Mouse (Mus musculus) spleen, adult 12 weeks (tissue): ENCODE results near the gene Baz2b.
"Not testable (repeated sequence)": the region's sequence is repeated elsewhere in the genome, so short reads cannot be mapped to it uniquely, and the experiment has no call there.

Source experiments
- DNase-seq: peaks from one replicate; pipeline ENCODE4 v3.0.0; 2022; ENCODE audit warnings: low spot score

Baz2b gene

DNA sequence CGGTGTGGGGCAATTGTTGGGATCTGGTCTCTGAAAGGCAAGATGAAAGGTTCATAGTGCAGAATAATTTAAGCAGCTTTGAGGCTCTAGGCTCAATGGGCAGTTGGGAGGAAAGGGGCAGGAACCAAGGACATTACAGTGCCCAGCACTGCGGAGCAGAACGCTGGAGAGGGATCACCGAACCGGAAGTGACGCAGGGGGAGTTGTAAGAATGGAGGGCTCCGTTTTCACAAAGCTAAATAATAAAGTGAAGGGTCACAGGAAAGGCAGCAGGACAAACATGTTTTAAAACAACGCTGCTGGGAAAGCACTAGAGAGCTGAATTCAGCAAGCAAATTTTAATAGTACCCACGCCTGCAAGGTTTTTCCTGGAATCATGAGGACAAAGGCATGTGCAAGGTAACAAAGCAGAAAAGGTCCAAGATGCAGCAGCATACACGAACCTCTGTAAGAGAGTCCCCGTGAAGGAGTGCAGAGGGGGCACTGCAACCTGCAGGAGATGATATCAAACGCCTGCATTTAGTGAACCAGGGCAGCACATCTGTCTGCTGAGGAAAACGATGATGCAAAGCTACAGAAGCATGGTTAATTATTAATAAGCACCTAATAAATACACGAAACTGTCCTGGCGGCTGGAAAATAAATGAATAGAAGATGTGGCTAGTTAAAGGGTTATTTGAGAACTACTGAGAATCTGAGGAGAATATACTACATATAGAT lies 120.0 kb downstream of the Baz2b start:
- no peak for DNase-seq

DNA sequence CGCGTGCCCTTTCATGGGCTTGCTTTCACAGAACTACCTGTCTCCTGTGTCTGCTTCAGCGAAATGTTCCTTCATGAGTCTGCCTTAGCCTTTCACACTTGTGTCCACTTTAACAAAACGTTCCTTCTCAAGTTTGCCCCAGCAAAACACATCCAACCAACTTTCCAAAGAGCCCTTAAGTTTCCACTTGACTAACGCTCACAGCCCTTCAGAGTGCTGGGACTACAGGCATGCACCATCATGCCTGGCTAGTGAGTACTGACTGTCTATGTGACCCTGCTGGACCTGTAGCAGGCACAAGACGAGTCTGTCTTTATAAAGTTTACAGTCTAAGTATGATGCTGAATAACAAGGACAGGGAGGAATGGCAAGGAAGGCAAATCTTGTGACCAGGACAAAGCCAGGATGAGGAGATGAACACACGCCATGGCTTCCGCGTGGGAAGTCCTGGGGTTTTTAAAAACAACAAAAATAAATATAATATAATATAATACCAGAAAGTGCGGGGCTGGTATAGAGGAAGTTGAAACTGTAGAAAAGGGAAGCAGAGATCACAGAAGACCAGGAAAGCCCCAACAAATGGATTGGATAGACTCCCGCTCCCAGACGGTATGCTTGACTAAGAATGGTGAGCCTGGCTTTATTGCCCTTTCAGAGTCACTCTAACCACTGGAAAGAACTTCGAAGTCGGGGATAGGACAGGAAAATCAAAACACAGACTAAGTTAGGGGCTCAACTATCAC lies 120.7 kb downstream of the Baz2b start:
- no peak for DNase-seq

DNA sequence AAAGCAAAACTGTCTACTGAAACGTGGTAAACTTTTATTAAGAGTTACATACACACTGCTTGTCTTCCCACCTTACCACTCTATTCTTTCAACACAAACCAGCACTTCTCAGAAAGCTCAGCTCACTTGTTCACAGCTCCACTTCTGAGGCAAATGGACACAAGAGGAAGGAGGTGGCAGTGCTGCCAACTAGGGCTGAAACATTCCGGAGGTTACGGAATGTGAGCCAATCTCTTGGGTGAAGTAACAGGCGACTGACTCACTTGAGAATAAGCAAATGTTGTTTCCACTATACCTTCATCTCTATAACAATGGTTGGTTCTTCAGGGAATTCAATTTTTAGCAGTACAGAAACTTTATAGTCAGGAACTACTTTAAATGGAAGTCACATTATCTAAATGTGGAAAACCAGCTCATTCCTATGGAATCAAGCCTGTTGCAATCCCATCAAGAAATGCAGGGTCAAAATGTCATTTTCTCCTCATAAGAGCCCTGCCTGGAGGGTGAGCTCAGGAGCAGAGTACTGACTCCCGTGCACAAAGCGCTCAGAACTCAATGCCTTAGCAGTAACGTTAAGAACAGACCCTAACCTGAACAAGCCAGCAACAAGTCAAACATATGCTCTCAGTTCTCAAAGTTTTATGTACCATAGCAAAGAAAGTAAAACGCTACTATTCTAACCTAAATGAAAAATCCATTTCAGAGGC lies 123.3 kb downstream of the Baz2b start:
- DNase-seq, result no peak

DNA sequence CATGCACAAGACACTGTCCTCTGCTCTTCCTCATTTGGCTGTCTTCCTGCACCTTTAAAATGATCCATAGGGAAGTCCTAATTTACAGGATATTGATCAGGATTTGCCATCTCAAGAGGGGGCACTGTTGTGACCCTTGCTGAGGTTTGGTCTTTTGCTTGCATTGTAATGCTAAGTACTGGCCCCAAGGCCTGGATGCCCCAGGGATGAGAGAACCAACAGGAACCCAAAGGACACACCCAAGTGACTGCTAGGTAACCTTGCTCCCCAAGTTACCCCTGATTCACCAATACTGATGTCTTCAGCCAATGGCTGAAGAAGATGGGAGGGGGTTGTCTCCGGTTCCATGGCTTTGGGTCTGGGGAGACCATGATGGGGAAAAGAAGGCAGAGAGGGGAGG lies 124.8 kb downstream of the Baz2b start:
- DNase-seq, result no peak

DNA sequence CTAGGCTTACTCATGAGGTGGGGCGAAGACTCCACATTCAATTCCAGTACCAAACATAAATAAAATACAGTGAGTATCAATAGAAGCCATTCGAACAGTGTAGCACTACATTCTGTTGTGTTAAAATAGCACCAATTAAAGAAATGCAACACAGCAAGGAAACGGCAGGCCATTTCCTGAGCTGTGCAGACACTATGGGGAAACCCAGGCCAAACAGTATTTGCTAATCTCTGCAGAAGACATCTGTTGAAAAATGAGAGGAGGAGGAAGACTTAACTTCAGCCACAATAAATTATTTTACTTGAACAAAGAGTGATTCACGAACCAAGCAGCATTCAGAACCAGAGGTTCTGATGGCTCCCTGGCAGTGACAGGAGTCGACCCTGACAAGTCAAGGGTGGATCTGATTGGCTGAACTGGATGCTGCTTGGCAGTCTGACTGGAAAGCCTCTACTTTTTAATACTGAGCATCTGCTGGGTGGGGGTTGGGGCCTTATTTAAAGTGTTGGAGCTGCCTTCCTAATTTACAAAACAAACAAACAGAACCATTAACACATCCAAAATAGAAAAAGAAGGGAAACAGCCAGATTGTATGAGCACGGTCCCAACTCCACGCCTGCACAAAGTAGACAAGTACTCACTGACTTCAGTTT lies 126.5 kb downstream of the Baz2b start:
- no peak for DNase-seq

DNA sequence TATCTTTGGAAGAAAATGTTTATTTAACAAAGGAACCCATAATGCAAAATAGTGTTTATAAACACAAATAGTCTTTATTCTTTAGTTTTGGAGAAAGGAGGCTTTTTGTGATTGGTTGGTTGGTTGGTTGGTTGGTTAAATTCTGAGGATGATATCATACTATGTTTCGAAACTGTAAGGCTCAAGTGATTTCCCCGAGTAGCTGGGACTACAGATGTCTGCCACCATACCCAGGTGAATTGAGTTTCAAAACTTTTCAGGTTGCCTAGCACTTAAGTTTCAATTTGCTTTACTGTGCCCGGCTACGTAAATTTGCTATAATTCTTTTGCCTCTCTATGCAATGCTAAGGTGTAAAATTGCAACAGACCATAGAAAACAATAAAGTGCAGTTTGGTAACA lies 127.4 kb downstream of the Baz2b start:
- DNase-seq, result no peak

DNA sequence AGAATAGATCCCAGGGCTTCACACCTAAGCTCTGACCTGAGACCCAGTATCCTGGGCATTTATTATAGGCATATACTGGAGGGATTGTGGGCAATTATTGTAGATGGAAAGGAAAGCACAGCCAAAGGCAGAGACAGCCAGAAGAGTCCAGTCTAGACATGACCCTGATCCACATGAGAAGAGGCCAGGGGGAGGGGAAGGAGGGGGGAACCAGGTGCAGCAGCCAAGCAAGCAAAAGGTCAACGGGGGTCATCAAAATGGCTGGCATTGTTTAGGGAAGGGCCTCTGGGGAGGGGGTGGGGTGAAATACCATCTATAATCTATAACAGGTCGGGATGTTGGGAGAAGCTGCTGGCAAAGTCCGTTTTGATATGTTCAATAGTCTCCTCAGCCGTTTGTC lies 128.8 kb downstream of the Baz2b start:
- DNase-seq, result no peak

DNA sequence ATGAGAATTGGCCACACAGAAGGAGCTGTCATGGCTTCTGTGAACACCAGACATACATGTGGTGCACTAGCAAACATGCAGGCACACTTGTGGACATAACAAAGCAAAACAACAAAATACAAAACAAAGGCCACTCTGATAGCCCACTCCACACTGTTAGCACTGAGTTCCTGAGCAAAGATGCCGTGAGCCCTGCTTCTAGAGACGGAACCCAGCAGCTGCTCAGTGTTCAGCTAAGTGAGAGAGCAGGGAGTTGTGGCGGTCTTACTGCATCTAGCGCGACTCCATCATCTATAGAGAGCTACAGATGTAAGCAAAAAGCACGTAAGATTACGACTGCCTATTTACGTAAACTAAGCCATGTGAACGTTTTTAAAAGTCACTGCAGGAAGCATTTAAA lies 132.0 kb downstream of the Baz2b start:
- DNase-seq, result no peak

DNA sequence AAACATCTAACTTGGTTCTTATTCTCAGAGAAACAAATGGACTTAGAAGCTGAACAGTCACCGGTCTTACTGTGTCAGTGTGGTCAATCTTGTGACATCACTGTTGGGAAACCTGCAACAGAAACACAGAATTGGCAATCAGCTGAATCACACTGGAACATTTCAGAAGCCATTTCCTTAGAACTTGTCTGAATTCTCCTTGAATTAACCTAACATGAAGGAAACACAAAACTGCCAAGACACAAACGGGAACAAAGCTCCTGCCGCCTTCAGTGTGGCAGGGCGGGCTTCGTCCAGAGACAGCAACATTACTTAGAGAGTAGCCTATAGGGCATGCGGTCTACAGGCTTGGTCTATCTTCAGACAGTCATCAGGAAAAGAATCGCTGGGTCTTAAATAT lies 132.8 kb downstream of the Baz2b start:
- no peak for DNase-seq

DNA sequence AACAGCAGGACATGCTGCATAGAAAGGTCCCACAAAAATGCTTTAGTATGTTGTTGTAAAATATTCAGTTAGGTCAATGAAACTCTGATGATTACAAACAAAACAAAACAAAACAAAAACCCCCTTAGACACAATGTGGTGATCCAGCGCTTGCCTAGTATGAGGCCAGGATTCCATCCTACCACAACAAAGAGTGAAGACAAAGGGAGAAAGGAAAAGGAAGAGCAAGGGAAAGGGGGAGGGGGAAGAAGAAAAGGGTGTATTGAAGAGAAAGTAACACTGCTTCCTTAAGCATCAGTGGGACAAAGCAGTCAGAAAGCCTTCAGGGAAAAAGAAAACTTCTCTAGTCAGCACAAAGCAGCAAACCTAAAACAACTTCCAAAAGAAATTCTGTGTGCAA lies 133.6 kb downstream of the Baz2b start:
- no peak for DNase-seq

DNA sequence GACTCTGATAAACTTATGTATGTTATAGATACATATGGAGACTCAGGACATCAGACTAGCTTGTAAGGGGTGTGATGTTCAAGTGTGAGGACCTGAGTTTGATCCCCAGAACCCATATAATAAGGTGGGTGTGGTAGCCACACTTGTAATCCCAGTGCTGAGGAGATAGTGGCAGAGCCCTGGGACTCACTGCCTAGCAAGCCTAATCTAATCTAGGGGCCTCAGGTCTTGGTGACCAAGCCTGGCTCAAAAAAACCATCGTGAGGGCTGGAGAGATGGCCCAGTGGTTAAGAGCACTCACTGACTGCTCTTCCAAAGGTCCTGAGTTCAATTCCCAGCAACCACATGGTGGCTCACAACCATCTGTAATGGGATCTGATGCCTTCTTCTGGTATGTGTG lies 135.8 kb downstream of the Baz2b start:
- not testable (repeated sequence) for DNase-seq

DNA sequence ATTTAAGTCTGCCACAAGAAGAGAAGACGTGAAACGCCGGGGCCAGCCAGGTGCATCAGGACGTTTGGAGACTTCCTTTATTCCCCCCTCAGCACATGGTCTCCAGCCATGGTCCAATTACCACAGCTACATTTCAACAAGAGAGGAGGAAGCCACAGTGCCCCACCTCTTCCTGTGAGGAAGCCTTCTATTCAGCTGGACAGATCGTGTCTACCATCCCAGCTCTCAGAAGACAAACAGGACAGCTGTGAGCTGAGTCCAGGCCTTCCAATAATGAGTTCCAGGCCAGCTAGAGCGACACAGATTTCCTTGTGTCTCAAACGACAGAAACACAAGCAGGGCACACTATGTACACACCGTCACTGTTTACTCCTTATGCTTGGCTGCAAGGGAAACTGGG lies 137.8 kb downstream of the Baz2b start:
- no peak for DNase-seq

DNA sequence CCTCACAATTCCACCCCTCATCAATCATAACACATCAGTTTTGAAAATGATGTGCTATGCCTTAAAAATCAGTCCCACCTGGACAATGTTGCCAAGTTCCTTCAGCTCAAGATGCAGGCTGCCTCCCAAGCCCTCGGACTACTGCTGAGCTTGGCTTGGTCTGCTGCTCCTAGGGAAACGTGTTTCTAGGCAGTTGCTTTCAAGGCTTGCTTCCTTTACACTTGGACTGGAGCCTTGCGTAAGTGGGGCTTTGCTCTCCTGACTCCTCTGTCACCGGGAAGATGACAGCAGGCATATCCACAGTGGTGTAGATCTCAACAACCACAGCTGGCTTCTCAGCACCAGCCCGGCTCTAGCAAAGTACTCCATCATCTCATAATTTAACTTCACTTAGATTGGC lies 138.7 kb downstream of the Baz2b start:
- no peak for DNase-seq

DNA sequence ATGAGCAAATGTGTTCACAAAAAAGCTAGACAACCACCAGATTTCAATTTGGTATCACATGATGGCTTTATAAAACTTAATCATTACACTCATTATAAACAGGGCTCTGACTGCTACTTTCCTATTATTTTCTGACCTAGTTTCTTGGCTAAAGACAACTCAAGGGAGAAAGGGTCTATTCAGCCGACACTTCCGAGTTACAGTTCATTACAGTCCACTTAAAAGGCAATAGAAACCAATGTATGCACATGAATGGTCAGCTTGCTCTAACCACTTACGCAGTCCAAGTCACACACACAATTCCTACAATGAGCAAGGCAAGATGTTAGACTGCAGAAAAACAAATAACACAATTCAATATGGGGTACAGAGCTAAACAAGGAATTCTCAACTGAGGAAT lies 141.2 kb downstream of the Baz2b start:
- DNase-seq, result no peak

DNA sequence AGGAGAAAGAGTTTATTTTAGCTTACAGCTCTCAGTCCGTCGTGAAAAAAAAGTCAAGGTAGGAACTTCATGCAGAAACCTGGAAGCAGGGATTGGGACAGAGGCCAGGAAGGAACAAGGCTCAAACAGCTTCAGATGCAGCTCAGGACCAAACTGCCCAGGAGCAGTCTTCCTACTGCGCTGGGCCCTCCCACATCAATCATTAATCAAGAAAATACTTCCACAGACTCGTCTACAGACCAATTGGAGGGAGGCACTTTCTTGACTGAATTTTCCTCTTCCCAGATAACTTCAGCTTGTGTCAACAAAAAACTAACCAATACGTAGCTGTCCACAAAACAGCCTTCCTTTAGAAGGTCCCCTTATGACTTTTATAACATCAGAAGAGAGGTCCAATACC lies 144.2 kb downstream of the Baz2b start:
- DNase-seq, result no peak

DNA sequence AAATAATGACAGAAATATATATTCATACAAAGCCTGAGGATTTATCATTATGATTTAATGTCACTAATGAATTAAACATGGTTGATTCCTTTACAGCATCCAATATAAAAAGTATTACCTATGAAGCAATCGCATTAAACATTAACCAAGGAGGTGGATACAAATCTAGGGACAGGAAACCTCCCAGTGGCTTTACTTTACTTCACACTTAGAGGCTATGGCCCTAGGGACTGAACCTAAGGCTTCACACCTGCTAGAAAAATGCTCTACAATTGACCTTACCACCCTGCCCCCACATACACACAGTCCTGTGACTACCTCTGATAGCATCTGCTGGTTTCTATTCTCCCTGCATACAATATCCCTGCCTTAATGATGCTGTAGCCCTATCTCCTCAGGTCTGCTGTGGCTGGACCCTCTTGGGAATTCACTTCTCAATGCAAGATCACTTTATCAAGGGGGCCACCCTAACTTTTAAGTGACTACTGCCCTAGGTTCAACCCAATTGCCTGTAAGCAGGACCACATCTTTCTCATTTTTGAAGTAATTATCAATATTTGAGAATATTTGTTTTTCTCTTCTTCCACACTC lies 149.4 kb downstream of the Baz2b start:
- DNase-seq, result no peak

DNA sequence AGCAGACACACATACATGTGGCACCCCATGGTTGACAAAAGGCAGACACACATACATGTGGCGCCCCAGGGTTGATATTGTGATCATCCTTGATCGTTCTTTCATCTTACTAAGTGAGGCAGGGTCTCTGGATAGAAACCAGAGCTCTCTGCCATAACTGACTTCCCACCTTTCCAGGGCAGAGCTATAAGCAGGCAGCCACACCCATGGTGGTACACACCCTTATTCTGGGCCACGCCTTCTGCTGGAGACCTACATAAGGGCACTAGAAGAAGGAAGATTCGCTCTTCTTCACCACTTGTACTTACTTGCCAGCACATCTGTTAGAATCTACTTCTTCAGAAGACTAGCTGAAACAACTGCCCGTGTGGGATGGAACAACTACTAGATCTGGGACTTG lies 150.3 kb downstream of the Baz2b start:
- DNase-seq, result no peak

DNA sequence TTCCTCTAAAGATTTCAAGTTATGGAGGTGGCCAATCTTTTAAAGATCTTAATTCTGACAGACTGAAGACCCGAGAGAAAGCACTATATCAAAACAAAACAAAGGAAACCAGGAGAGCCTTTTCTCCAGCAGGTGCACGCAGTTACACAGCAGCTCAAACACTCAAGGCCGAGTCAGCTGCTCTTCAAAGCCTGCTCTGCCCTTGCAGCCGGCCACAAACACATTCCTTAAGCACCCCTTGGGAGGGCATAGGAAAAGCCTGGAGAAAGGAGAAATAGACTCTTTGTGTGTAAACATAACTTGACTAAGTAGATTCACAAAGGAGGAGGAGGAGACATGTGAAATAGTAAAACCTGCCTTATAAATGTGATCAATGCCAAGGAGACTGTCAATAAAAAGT lies 153.6 kb downstream of the Baz2b start:
- no peak for DNase-seq

DNA sequence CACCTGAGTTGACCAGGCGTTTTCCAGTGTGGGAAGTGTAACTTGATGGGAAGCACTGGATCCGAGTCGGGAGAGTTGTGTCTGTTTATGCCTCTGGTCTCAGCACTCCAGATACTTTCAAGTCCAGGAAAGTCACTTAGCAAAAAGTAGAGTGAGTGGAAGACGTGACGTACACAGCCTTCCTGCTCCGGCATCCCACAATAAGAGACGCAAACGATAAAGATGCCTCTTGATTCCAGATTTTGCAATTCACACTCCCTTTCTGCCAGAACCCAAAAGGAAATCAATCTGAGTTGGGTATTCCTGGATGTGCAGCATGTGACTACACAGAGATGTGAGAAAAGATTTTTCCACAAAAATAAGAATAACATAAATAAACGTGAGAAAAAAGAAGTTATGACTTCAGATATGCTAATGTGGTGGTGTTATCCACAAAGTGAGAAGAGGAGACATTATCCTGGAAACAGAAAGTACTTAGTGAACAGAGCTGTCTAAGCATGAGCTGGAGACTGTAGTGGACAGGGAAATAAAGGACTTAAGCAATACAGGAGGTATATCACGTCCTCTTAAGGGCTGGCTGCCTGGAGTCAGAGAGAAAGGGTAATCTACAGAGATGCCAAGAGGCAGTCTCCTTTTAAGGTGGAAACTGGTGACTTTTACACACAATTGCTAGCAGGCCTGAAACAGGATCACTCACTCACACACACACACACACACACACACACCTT lies 154.7 kb downstream of the Baz2b start:
- no peak for DNase-seq

DNA sequence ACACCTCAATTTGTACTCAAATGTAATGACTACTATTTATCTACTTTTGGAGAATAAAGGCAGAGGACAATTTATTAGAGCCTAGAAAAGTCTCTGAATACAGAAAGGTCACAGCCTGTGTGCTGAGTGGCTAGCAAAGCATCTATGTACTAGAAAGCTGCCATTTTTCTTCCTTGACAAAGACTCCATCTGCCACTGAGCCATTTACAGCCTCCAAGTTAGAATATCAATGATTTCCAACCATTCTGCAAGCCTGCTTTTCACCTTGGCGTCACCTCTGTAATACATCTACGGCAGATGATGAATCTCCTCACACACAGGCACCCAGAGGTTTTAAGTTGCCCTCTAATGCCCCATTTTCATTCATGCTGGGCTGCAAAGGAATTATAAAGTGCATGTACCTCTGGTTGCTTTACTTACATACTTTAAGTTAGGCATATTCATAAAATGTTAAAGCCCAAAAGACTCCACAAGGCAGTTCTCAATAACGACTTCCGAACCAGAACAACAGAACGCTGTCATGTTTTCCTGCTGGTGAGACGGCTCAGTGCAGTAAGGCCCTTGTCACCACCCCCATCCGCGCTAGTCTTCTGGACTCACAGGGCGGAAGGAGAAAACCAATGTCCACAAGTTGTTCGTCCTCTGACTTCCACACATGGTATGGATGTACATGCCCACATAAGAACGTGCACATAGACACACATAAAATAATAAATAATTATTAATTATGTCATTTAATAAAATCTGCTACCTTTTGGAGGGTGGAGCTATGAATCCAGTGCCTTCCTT lies 156.2 kb downstream of the Baz2b start:
- DNase-seq, result no peak
